Mouse (Mus musculus) heart, postnatal 0 days (tissue): ENCODE measurements at regions not wholly inside any gene's neighbourhood (a gene's known extent, or its start where the extent isn't known, plus 50 kb on each side); places are given as distances from the start of the nearest gene placed in this dataset.
"Not testable (repeated sequence)": the region's sequence is repeated elsewhere in the genome, so short reads cannot be mapped to it uniquely, and the experiment has no call there.

Source experiments
- ATAC-seq: fragments of 200-750 bp; cut with Nextera tagmentation; 2 replicates; pipeline ENCODE4 v1.8.0; 2017; ENCODE audit warnings: low read depth, moderate number of reproducible peaks, moderate library complexity; ENCODE audit not compliant: insufficient read depth
- DNase-seq: peaks from one replicate; pipeline ENCODE4 v3.0.0-alpha.2; 2016; ENCODE audit warnings: low spot score
- H3K27ac ChIP-seq: fragments of 300-500 bp; sonication (generic); 2 replicates; pipeline ENCODE4 v1.5.1; 2014; ENCODE audit warnings: low read depth, mild to moderate bottlenecking
- H3K27me3 ChIP-seq: fragments of 300-500 bp; sonication (generic); 2 replicates; pipeline ENCODE4 v1.6.1; 2014; ENCODE audit warnings: low read length, mixed read lengths; ENCODE audit not compliant: control insufficient read depth, insufficient read depth
- H3K36me3 ChIP-seq: fragments of 300-500 bp; sonication (generic); replicated peaks from 2 replicates; pipeline ENCODE4 v1.6.1; 2014; ENCODE audit warnings: low read length, mixed read lengths; ENCODE audit not compliant: control insufficient read depth, insufficient read depth
- H3K4me1 ChIP-seq: fragments of 300-500 bp; sonication (generic); 2 replicates; pipeline ENCODE4 v1.6.1; 2014; ENCODE audit warnings: antibody characterized with exemption; ENCODE audit not compliant: control insufficient read depth, insufficient read depth
- H3K4me2 ChIP-seq: fragments of 300-500 bp; sonication (generic); 2 replicates; pipeline ENCODE4 v1.6.1; 2014; ENCODE audit warnings: low read depth, mild to moderate bottlenecking, low read length, moderate library complexity
- H3K4me3 ChIP-seq: fragments of 300-500 bp; sonication (generic); 2 replicates; pipeline ENCODE4 v1.5.1; 2014; ENCODE audit warnings: low read depth, low read length
- H3K9ac ChIP-seq: fragments of 300-500 bp; sonication (generic); replicated peaks from 2 replicates; pipeline ENCODE4 v1.6.1; 2014; ENCODE audit warnings: low read depth, low read length, mixed read lengths
- H3K9me3 ChIP-seq: fragments of 300-500 bp; sonication (generic); replicated peaks from 2 replicates; pipeline ENCODE4 v1.6.1; 2016; ENCODE audit warnings: low read length; ENCODE audit not compliant: control insufficient read depth
- CTCF ChIP-seq: IDR thresholded peaks from 2 replicates; pipeline ENCODE4 v1.5.1; 2016; ENCODE audit warnings: antibody characterized with exemption, control low read depth, low read depth
- EP300 ChIP-seq: IDR thresholded peaks from 2 replicates; pipeline ENCODE4 v1.6.1; 2016; ENCODE audit warnings: antibody characterized with exemption, low read depth
- WGBS: fragments of 180-500 bp; shearing (Covaris S2); extraction: QIAGEN DNeasy Blood & Tissue Kit; methylation state at CpG from one replicate; pipeline ENCODE4 v1.1.7; 2014; 5-methylcytosine and 5-hydroxymethylcytosine counted together

DNA sequence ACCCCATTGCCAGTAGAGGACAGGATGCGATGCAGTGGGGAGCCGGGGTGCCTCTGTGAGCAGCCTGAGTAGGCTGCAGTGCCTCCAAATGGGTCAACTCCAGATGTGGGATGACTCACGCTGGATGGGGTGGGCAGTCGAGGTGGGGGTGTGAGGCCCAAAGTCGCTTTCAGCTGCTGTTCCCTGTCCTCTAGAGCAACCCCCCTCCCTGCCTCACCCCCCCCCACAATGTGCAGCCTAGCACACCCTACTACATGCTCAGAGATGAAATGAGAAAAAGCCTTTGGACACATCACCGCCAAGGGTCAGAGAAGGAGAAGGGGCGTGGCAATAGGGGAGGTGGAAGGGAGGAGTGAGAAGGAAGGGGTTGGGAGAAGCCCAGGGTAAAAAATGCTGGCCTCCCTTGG lies 61.9 kb upstream of the Col1a1 start:
- Histone ChIP-seq H3K36me3 (no peaks in the 10 kb centered on the region), H3K9ac (no peak overlapping the region), H3K4me3 (peak overlapping the region; percentile 9), H3K9me3 (no peaks in the 10 kb centered on the region), H3K4me1 (peaks cover 7% of the 10 kb centered on the region; the same call in 1 of the 2 replicates), H3K4me2 (peak overlapping the region; percentile 48), H3K27ac (peak overlapping the region; percentile 79), H3K27me3 (peaks cover 15% of the 10 kb centered on the region; the same call in 1 of the 2 replicates)
- TF ChIP-seq EP300 (no peak), CTCF (no peak)
- peak; percentile 27 for ATAC-seq
- 14% methylated on average over 7 of the region's 7 CpGs for WGBS
- no peak for DNase-seq

DNA sequence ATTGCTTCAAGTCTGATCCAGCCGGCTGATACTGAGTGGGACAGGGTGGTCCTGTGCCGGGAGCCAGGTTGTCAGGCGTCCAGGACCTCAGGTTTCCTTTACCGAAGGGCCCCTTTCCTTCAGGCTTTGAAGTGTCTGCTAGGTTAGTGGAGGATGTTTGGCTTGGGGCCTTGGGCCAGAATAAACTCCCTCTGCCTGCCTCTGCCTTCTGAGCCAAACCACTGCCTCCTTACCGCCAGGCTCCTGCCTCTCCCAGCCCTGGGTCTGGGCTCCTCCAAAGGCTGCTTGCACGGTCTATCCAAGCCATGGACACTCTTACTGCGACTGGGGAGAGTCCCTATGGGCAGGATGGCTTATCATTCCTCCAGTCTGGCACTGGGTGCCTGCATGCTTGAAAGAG lies 62.3 kb upstream of the Col1a1 start:
- H3K4me3 ChIP-seq, result peak overlapping the region; percentile 9
- H3K9ac ChIP-seq, result 0 out of 2 replicates have a peak overlapping the region, but pooled peaks have one; percentile 18
- no peak for TF ChIP-seq CTCF
- TF ChIP-seq EP300, result no peak
- no peak for ATAC-seq
- H3K27me3 ChIP-seq, result peaks cover 15% of the 10 kb centered on the region; the same call in 1 of the 2 replicates
- WGBS, result 11% methylated on average over 7 of the region's 7 CpGs
- peaks cover 7% of the 10 kb centered on the region; the same call in 1 of the 2 replicates for H3K4me1 ChIP-seq
- H3K4me2 ChIP-seq, result peak overlapping the region; percentile 48
- H3K27ac ChIP-seq, result peak overlapping the region; percentile 79
- no peak for DNase-seq
- H3K9me3 ChIP-seq, result no peaks in the 10 kb centered on the region
- no peaks in the 10 kb centered on the region for H3K36me3 ChIP-seq

DNA sequence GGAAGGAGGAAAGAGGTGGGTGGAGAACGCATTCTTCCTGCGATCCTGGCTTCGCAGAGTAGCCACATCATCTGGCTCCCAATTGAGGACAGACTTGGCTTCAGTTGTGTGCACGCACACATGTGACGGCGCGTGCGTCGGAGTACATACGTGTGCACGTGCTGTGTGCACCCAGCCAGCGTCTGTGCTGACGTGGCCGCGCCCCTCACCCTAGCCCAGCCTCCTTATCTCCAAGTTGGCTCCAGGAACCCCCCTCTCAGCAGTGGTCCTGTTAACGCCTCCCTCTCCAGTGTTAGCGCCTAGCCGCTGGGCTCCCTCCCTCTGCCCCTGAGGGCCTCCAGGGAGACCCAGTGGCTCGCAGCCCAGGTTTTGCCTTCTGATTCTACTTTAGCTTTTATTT lies 63.1 kb upstream of the Col1a1 start:
- peak; percentile 79 for ATAC-seq
- Histone ChIP-seq H3K4me1 (peaks cover 7% of the 10 kb centered on the region; the same call in 1 of the 2 replicates), H3K36me3 (no peaks in the 10 kb centered on the region), H3K9ac (no peak overlapping the region), H3K4me2 (peak overlapping the region; percentile 48), H3K4me3 (peak overlapping the region; percentile 9; the same call in 1 of the 2 replicates), H3K27ac (peak overlapping the region; percentile 79), H3K27me3 (peaks cover 15% of the 10 kb centered on the region; the same call in 1 of the 2 replicates), H3K9me3 (no peaks in the 10 kb centered on the region)
- TF ChIP-seq CTCF (no peak), EP300 (no peak)
- under 1% methylated on average over 19 of the region's 19 CpGs for WGBS
- peak; percentile 77 for DNase-seq

DNA sequence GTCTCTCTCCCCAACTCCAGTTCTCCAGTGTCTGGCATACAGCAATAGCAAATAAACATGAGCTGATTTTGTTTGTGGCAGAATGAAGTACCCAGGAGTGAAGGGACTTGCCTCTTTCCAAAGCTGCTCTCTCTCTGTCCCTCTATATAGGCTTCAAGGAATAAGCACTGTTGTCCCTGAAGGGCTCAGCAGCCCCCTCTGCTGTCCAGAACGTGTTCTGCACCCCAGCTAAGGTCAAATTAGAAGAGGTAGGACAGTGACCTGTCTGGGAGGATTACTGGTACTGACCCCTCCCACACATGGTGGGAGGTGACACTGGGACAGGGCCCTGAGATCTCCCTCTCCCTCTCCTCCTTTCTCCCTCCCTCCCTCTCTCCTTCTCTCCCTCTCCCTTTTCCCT lies 65.7 kb upstream of the Col1a1 start:
- DNase-seq, result no peak
- TF ChIP-seq CTCF (peak; percentile 76), EP300 (no peak)
- Histone ChIP-seq H3K4me3 (no peak overlapping the region), H3K27ac (no peak overlapping the region), H3K9me3 (no peaks in the 10 kb centered on the region), H3K27me3 (peaks cover 15% of the 10 kb centered on the region; the same call in 1 of the 2 replicates), H3K4me1 (peaks cover 7% of the 10 kb centered on the region; the same call in 1 of the 2 replicates), H3K36me3 (no peaks in the 10 kb centered on the region), H3K9ac (no peak overlapping the region), H3K4me2 (no peak overlapping the region)
- WGBS, result 0% methylated on average over 1 of the region's 1 CpGs
- no peak for ATAC-seq

DNA sequence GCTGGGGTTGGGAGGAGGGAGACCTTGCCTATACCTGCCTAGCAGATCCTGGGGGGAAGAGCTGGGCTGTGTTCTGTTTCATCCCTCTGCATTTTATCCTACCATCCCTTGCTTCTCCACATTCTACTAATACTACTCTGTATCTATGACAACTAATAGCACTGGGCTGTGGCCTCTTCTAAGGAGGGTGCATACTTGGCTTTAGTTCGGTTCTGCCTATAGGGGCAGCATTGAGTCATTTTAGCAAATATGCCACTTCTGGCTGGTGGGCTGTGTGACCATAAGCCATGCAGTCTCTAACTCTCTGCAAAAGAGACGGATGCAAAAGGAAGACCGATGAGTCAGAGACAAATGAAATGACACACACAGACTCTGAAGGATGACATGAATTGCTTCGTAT lies 66.2 kb upstream of the Col1a1 start:
- not testable (repeated sequence) for H3K4me2 ChIP-seq, H3K9me3 ChIP-seq, H3K9ac ChIP-seq, H3K4me1 ChIP-seq, DNase-seq, H3K4me3 ChIP-seq, H3K36me3 ChIP-seq, H3K27ac ChIP-seq
- TF ChIP-seq CTCF, result peak; percentile 50
- 21% methylated on average over 4 of the region's 4 CpGs for WGBS
- 0 out of 2 replicates have a peak, but pooled peaks have one; percentile 30 for ATAC-seq
- peaks cover 15% of the 10 kb centered on the region; the same call in 1 of the 2 replicates for H3K27me3 ChIP-seq
